Mouse (Mus musculus) A20 (cell line): Measurements from ENCODE around the gene Bet1l.

Experiments
- DNase-seq: peaks from one replicate; pipeline ENCODE4 v3.0.0-alpha.2; 2011; ENCODE audit warnings: low read depth, low spot score

Gene Bet1l

DNA sequence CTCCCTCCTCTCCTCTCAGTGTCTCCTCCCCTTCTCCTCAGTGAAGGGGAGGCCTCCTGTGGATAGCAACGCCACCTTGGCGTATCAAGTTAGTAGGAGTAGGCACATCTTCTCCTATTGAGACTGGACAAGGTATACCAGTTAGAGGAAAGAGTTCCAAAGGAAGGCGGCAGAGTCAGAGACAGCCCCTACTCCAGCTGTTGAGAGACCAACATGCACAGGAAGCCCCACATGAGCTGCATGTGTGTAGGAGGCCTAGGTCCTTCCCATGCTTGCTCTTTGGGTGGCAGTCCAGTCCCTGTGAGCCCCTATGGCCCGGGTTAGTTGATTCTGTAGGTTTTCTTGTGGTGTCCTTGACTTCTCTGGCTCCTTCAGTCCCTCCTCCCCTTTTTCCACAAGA is 24.0 kb downstream of the Bet1l start:
- no peak for DNase-seq

DNA sequence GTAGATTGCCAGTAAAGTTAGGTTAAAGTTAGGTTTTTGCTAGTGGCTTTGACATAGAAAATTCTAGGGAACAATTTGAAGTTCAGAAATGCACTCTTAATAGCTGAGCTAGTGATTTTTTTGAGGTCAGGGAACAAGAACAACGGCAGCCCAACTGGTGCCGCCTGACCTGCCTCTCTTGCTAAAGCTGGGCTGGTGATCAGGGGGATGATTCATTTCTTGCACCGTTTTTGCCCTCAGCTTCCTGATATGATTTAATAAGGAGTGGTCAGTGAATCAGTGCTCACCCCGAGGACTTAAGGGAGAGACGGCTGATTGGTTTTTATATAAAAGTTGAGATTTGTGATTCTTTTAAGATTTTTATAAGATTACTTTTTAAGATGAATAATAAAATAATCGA is 25.9 kb downstream of the Bet1l start:
- no peak for DNase-seq

DNA sequence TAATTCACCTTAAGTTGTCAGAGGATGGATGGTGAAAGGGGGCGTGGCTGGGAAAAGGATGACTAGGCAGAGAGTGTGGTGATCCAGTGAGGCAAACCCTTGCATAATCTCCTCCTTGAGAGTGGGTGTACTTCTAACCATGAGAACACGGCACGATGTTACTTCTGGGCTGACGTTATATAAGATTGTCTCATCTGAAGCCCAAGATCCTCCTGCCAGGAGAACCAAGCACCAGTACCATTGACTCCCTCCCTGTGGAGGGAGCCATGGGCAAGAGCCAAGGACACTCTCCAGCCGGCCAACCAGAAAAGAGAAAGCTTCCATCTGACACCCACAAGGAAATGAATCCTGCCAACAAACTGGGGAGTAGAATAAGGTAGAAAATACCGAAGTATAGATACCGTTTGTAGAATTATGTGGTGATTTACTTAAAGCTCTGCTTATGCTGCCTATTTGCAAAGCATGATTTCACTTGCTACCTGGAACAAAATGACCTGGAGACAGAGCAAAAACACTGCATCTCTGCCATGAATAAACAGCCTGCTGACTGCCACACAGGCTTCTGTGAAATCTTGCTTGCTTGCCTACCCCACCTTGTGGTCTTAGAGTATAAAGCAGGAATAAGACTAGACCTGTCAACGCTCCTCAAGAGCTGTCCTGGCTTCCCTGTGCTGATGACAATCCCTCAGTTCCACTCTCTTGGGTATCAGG is 29.1 kb downstream of the Bet1l start:
- peak; percentile 55 for DNase-seq

DNA sequence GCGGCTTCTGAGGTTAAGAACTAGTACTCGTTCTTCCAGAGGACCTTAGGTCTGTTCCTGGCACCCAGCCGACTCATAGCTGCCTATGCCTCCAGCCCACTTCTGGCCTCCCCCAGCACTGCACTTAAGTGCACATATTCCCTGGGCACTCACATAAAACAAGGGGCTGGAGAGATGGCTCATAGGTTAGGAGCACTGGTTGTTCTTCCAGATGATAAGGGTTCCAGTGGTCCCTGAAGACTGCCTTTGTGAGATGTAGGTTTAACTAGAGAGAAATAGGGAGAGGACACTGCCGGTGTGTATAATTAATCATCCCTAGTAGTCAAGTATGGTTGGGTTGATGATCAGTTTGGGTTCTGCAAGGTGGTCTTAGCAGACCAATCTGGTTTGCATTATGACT is 34.6 kb downstream of the Bet1l start:
- DNase-seq, result no peak

DNA sequence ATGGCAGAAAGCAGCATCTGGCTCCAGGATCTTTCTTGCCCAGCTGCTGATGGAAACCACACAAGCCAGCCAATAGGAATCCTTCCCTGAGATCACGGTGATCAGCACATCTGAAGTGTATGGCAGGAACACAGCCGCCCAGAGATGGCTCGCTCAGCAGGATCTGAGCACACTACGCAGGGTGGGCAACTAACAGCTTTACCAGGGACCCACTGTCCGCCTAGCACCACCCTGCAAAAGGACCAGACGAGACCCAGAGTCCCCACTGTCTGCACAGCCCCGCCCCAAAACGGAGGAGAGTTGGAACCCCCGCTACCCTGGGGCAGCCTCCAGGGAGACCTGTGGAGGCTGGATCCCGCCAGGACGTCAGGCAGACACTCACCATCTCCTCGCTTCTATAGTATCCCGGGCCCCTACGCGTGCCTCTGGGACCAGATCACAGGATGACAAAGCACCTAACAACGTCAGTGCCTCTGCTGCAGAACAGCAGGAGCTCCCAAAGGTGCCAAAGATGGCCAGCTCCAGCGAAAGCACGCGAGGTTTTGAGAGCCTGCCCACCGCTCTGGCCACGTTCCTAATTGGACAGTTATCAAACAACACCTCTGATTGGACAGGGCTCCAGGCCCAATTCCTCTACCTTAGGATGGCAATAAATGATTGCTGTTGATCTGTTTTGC is 35.6 kb downstream of the Bet1l start, which contains the start of gene Zfp941:
Gene Zfp941, minus strand, starts transcription at position 526 of the 677 bp plus-strand sequence.
- DNase-seq, result peak; percentile 69

DNA sequence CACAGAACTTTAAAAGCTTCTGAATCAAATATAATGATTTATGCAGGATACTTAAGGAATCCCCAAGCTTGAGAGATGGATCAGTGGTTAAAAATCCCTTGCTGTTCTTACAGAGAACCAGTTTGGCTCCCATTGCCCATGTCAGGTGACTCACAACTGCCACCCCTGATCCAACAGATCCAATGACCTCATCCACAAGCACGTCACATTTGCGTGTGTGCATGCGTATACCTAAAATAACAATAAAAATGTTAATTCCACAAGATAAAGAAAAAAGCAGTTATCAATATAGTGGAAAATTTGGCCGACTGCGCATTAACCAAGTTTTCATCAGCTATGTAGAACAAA is 36.1 kb downstream of the Bet1l start:
- no peak for DNase-seq

GRCm38 (mm10) chr7:140820173-140820572 is 37.2 kb downstream of the Bet1l start:
- DNase-seq, result no peak

DNA sequence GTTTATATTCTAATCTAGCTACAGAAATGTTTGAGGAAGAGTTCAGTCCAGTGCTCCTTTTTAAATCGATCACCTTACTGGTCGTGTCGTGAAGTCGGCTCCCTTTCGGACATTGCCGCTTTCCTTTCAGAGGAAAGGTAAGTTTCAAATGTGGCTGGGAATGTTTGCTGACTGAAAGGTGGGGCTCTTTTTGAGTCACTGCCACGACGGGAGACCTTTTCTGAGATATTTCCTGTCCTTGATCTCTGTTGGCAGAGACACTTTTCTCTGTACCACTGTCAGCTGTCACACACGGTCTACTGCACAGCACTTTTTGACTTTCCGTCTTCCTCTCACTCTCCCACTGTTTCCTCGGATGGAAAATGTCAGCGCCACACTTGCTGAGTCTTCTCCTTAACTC is 44.5 kb downstream of the Bet1l start:
- DNase-seq, result no peak

DNA sequence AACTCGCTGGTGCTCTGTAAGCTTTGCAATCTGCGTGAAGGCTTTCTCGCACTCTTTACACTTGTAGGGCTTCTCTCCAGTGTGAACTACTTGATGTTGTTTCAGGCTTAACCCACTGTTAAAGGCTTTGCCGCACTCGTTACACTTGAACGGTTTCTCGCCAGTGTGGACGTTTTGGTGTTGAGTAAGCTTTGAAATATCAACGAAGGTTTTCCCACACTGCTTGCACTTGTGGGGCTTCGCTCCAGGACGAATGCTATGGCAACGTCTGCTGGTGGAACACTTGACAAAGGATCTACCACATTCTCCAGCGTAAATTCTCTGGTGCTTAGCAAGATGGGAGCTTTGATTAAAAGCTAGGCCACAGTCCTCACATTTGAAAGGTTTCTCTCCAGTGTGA is 45.7 kb downstream of the Bet1l start:
- no peak for DNase-seq

DNA sequence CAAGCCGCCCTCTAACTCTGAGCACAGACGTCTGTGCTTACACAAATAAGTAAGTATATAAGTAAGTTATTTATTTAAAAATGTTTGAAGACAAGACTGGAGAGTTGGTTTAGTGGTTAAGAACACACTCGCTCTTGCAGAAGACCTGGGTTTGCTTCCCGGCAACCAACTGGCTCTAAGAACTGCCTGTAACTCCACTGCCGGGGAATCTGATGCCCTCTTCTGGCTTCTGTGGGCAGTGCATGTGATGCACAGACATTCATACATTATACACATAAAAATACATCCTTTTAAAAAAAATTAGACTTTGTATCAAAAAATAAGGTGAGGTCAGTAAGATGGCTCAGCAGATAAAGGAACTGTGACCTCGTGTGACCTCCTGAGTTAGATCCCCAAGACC is 46.9 kb downstream of the Bet1l start:
- peak; percentile 42 for DNase-seq

- peak; percentile 64 for DNase-seq
Measured at GRCm38 (mm10) chr7:140805704-140806103, 51.7 kb downstream of the Bet1l start.
